Mouse (Mus musculus): Measurements from ENCODE around the gene Fdps. TPM values are rescaled to one million over a fixed set of nuclear protein-coding genes. Genes with fewer than 3 reads are reported as not detected.

Gene Fdps
- polyA plus RNA-seq, 2 experiments: 118 to 215 TPM

- Histone ChIP-seq H3K27ac (replicated peaks; ENCODE audit: low read depth, low read length) (no peak overlapping the region), H3K9me3 (ENCODE audit: control insufficient read depth, low read length) (no peaks in the 10 kb centered on the region), H3K4me1 (ENCODE audit: control insufficient read depth, insufficient read depth, low read length) (peaks cover 3% of the 10 kb centered on the region; the same call in 1 of the 2 replicates), H3K4me3 (replicated peaks; ENCODE audit: low read length) (no peak overlapping the region), H3K4me2 (replicated peaks; ENCODE audit: low read depth, low read length, severe bottlenecking) (no peak overlapping the region), H3K36me3 (ENCODE audit: control insufficient read depth, insufficient read depth, low read length) (no peaks in the 10 kb centered on the region), H3K27me3 (ENCODE audit: control insufficient read depth, insufficient read depth, low read length) (peaks cover 2% of the 10 kb centered on the region; the same call in 1 of the 2 replicates), H3K9ac (ENCODE audit: low read depth, low read length, severe bottlenecking) (no peak overlapping the region)
- DNase-seq (ENCODE audit: low spot score) (no peak), ATAC-seq (ENCODE audit: low FRiP score, low read depth) (no peak)
- no peak for TF ChIP-seq POLR2A (IDR thresholded peaks at IDR 0.05; ENCODE audit: borderline replicate concordance, extremely low read depth, insufficient read depth, insufficient read length)
- 63% methylated on average over 10 of the region's 10 CpGs for WGBS
Observed at GRCm38 (mm10) chr3:89144821-89145220, 43.1 kb upstream of the Fdps start.

- ATAC-seq (ENCODE audit: low FRiP score, low read depth): no peak
- H3K4me1 ChIP-seq (ENCODE audit: control insufficient read depth, insufficient read depth, low read length): no peaks in the 10 kb centered on the region; the same call in 1 of the 2 replicates
- DNase-seq (ENCODE audit: low spot score): no peak
Observed at GRCm38 (mm10) chr3:89136365-89136764, 34.6 kb upstream of the Fdps start.

GRCm38 (mm10) chr3:89135958-89136357 is 34.2 kb upstream of the Fdps start, which contains the start of gene Pklr:
Gene Pklr, plus strand, starts transcription at chr3:89136142.
- Histone ChIP-seq H3K9me3 (ENCODE audit: control insufficient read depth, low read length) (no peaks in the 10 kb centered on the region), H3K27me3 (ENCODE audit: control insufficient read depth, insufficient read depth, low read length) (no peaks in the 10 kb centered on the region), H3K4me2 (replicated peaks; ENCODE audit: low read depth, low read length, severe bottlenecking) (no peak within 1 kb of the TSS), H3K9ac (ENCODE audit: low read depth, low read length, severe bottlenecking) (no peak within 1 kb of the TSS), H3K36me3 (ENCODE audit: control insufficient read depth, insufficient read depth, low read length) (no peaks in the 10 kb centered on the region), H3K4me3 (replicated peaks; ENCODE audit: low read length) (no peak within 1 kb of the TSS), H3K27ac (replicated peaks; ENCODE audit: low read depth, low read length) (no peak within 1 kb of the TSS), H3K4me1 (ENCODE audit: control insufficient read depth, insufficient read depth, low read length) (no peaks in the 10 kb centered on the region; the same call in 1 of the 2 replicates)
- WGBS: 67% methylated on average over 3 of the region's 3 CpGs
- no peak for TF ChIP-seq POLR2A (IDR thresholded peaks at IDR 0.05; ENCODE audit: borderline replicate concordance, extremely low read depth, insufficient read depth, insufficient read length)
- DNase-seq (ENCODE audit: low spot score): no peak
- no peak for ATAC-seq (ENCODE audit: low FRiP score, low read depth)

More at GRCm38 (mm10) chr3:89136365-89136764, 34.6 kb upstream of the Fdps start:
- WGBS: 47% methylated on average over 9 of the region's 9 CpGs
- Histone ChIP-seq H3K27ac (replicated peaks; ENCODE audit: low read depth, low read length) (no peak overlapping the region), H3K9me3 (ENCODE audit: control insufficient read depth, low read length) (no peaks in the 10 kb centered on the region), H3K36me3 (ENCODE audit: control insufficient read depth, insufficient read depth, low read length) (no peaks in the 10 kb centered on the region), H3K9ac (ENCODE audit: low read depth, low read length, severe bottlenecking) (no peak overlapping the region), H3K4me3 (replicated peaks; ENCODE audit: low read length) (no peak overlapping the region), H3K4me2 (replicated peaks; ENCODE audit: low read depth, low read length, severe bottlenecking) (no peak overlapping the region), H3K27me3 (ENCODE audit: control insufficient read depth, insufficient read depth, low read length) (no peaks in the 10 kb centered on the region)
- TF ChIP-seq POLR2A (IDR thresholded peaks at IDR 0.05; ENCODE audit: borderline replicate concordance, extremely low read depth, insufficient read depth, insufficient read length): no peak

- DNase-seq (ENCODE audit: low spot score): no peak
- Histone ChIP-seq H3K4me3 (replicated peaks; ENCODE audit: low read length) (no peak overlapping the region), H3K4me2 (replicated peaks; ENCODE audit: low read depth, low read length, severe bottlenecking) (no peak overlapping the region), H3K27me3 (ENCODE audit: control insufficient read depth, insufficient read depth, low read length) (no peaks in the 10 kb centered on the region), H3K4me1 (ENCODE audit: control insufficient read depth, insufficient read depth, low read length) (no peaks in the 10 kb centered on the region; the same call in 1 of the 2 replicates), H3K9me3 (ENCODE audit: control insufficient read depth, low read length) (no peaks in the 10 kb centered on the region), H3K36me3 (ENCODE audit: control insufficient read depth, insufficient read depth, low read length) (no peaks in the 10 kb centered on the region), H3K27ac (replicated peaks; ENCODE audit: low read depth, low read length) (no peak overlapping the region), H3K9ac (ENCODE audit: low read depth, low read length, severe bottlenecking) (no peak overlapping the region)
- WGBS: 78% methylated on average over 1 of the region's 1 CpGs
- ATAC-seq (ENCODE audit: low FRiP score, low read depth): no peak
- no peak for TF ChIP-seq POLR2A (IDR thresholded peaks at IDR 0.05; ENCODE audit: borderline replicate concordance, extremely low read depth, insufficient read depth, insufficient read length)
Observed at GRCm38 (mm10) chr3:89133752-89134151, 32.0 kb upstream of the Fdps start.

GRCm38 (mm10) chr3:89133063-89133450 is 31.3 kb upstream of the Fdps start:
- no peaks in the 10 kb centered on the region for H3K27me3 ChIP-seq (ENCODE audit: control insufficient read depth, insufficient read depth, low read length)
- DNase-seq (ENCODE audit: low spot score) (no peak), ATAC-seq (ENCODE audit: low FRiP score, low read depth) (no peak)
- H3K4me2 ChIP-seq (replicated peaks; ENCODE audit: low read depth, low read length, severe bottlenecking): no peak overlapping the region
- no peak overlapping the region for H3K9ac ChIP-seq (ENCODE audit: low read depth, low read length, severe bottlenecking)
- 82% methylated on average over 7 of the region's 7 CpGs for WGBS
- H3K4me1 ChIP-seq (ENCODE audit: control insufficient read depth, insufficient read depth, low read length): no peaks in the 10 kb centered on the region; the same call in 1 of the 2 replicates
- TF ChIP-seq POLR2A (IDR thresholded peaks at IDR 0.05; ENCODE audit: borderline replicate concordance, extremely low read depth, insufficient read depth, insufficient read length): no peak
- no peak overlapping the region for H3K27ac ChIP-seq (replicated peaks; ENCODE audit: low read depth, low read length)
- no peaks in the 10 kb centered on the region for H3K36me3 ChIP-seq (ENCODE audit: control insufficient read depth, insufficient read depth, low read length)
- H3K4me3 ChIP-seq (replicated peaks; ENCODE audit: low read length): no peak overlapping the region
- no peaks in the 10 kb centered on the region for H3K9me3 ChIP-seq (ENCODE audit: control insufficient read depth, low read length)
